Mouse (Mus musculus) lung, postnatal 0 days (tissue): ENCODE data around the gene Ddb1. TPM values are rescaled to one million over a fixed set of nuclear protein-coding genes. Genes with fewer than 3 reads are reported as not detected.
A peak's percentile ranks its signal among the peaks of the same experiment; 100 is the strongest.

Source experiments
- ATAC-seq: fragments of 200-750 bp; cut with Nextera tagmentation; 2 replicates; pipeline ENCODE4 v1.8.0; 2017; ENCODE audit warnings: moderate library complexity
- DNase-seq: peaks from one replicate; pipeline ENCODE4 v3.0.0-alpha.2; 2016; ENCODE audit warnings: low spot score
- H3K27ac ChIP-seq: fragments of 300-500 bp; sonication (generic); 2 replicates; pipeline ENCODE4 v1.5.1; 2014; ENCODE audit warnings: antibody characterized with exemption, mild to moderate bottlenecking, low read length, mixed read lengths
- H3K27me3 ChIP-seq: fragments of 300-500 bp; sonication (generic); replicated peaks from 2 replicates; pipeline ENCODE4 v1.6.1; 2014; ENCODE audit warnings: low read length, mixed read lengths; ENCODE audit not compliant: insufficient read depth
- H3K36me3 ChIP-seq: fragments of 300-500 bp; sonication (generic); 2 replicates; pipeline ENCODE4 v1.6.1; 2014; ENCODE audit warnings: low read length, mixed read lengths; ENCODE audit not compliant: insufficient read depth
- H3K4me1 ChIP-seq: fragments of 300-500 bp; sonication (generic); 2 replicates; pipeline ENCODE4 v1.6.1; 2014; ENCODE audit warnings: antibody characterized with exemption, low read depth, low read length, mixed read lengths; ENCODE audit not compliant: insufficient read depth
- H3K4me2 ChIP-seq: fragments of 300-500 bp; sonication (generic); replicated peaks from 2 replicates; pipeline ENCODE4 v1.6.1; 2014; ENCODE audit warnings: low read depth, mild to moderate bottlenecking, low read length, moderate library complexity, mixed read lengths
- H3K4me3 ChIP-seq: fragments of 300-500 bp; sonication (generic); 2 replicates; pipeline ENCODE4 v1.5.1; 2014; ENCODE audit warnings: low read depth, low read length
- H3K9ac ChIP-seq: fragments of 300-500 bp; sonication (generic); replicated peaks from 2 replicates; pipeline ENCODE4 v1.6.1; 2014; ENCODE audit warnings: low read depth, mild to moderate bottlenecking
- H3K9me3 ChIP-seq: fragments of 300-500 bp; sonication (generic); 2 replicates; pipeline ENCODE4 v1.6.1; 2016; ENCODE audit warnings: low read length, mixed read lengths
- CTCF ChIP-seq: IDR thresholded peaks from 2 replicates; pipeline ENCODE4 v1.5.1; 2016; ENCODE audit warnings: antibody characterized with exemption, mild to moderate bottlenecking
- EP300 ChIP-seq: IDR thresholded peaks from 2 replicates; pipeline ENCODE4 v1.6.1; 2016; ENCODE audit warnings: antibody characterized with exemption, mild to moderate bottlenecking, control low read depth
- WGBS: fragments of 180-500 bp; shearing (Covaris S2); extraction: QIAGEN DNeasy Blood & Tissue Kit; methylation state at CpG from one replicate; pipeline ENCODE4 v1.1.7; 2014; 5-methylcytosine and 5-hydroxymethylcytosine counted together
- polyA plus RNA-seq: library from polyadenylated mRNA; unstranded; fragments of >200 nt; fragmentation: Nextera tagmentation; extraction: Ambion mirVana; gene quantifications from 2 replicates; pipeline ENCODE4 v1.2.1, GENCODE M21; 2015

The Ddb1 gene
- polyA plus RNA-seq, 1 experiment from 2014 or later: 178 TPM

DNA sequence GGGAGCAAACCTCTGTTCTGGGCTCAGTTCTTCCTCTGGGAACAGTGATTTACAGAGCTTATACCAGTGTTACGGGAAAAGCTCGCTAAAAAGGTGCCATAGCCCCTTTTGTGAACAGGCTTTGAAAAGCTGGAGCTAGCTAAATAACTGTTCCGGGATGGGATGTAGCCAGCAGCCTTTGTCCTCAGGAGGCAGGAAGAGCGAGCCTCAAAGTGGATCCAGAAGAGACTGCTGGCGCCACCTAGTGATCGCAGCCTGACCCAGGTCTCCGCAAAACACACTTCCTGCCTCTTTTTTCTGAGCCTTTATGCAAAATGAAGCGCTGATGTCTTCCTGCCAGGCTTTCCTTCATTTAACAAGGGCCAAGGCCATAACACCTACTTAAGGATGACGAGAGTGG lies 2.3 kb upstream of the Ddb1 start:
- H3K9ac ChIP-seq: peak overlapping the region; percentile 35
- no peaks in the 10 kb centered on the region for H3K27me3 ChIP-seq
- peak overlapping the region; percentile 53 for H3K4me2 ChIP-seq
- H3K4me1 ChIP-seq: peaks cover 9% of the 10 kb centered on the region; the same call in 1 of the 2 replicates
- WGBS: 1% methylated on average over 9 of the region's 9 CpGs
- peak; percentile 96 for DNase-seq
- H3K4me3 ChIP-seq: peak overlapping the region; percentile 22
- ATAC-seq: peak; percentile 52
- peak overlapping the region; percentile 77 for H3K27ac ChIP-seq
- no peaks in the 10 kb centered on the region for H3K36me3 ChIP-seq
- no peaks in the 10 kb centered on the region for H3K9me3 ChIP-seq
- TF ChIP-seq CTCF (peak; percentile 91), EP300 (0 out of 2 replicates have a peak, but pooled peaks have one; percentile 23)

DNA sequence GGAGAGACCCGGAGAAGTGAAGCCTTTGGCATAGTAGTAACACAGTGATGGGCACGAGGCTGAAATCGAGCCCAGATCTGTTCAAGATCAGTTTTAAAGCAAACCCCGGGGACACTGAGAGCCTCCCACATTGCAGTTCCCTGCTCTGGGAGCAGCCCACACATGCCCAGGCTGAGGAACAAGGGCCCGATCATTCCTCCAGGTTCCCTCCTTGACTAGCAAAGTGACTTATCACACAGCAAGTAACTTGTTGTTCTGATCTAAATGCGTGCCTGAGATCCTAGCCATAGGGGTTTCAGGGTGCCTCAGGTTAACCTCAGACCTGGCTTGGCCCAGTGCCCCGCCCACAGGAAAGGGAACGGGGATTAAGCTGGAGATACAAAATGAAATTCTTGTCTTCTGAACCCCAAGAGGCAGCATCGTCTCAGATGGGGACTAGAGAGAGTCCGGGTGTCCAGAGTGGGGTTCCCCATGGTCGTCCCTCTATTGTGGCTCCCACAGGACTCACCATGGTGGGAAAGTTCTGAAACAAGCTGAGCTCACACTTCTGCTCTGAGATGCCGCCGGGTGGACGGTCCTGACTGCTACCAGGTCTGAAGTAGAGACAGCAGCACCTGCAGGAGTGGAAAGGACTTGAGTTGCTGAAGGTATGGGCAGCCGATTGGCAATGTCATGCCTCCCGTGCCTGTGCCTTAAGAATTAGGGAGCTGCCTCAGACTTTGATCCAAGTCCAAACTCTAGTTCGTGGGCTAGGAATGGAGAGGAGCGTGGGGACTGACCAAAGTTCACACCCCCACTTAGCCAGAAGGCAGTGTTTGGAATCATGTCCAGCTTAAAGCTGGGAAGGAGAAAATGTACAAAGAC lies 1.2 kb upstream of the Ddb1 start:
- 79% methylated on average over 18 of the region's 18 CpGs for WGBS
- ATAC-seq (no peak), DNase-seq (no peak)
- H3K4me1 ChIP-seq: peaks cover 9% of the 10 kb centered on the region; the same call in 1 of the 2 replicates
- TF ChIP-seq EP300 (no peak), CTCF (no peak)
- 0 out of 2 replicates have a peak overlapping the region, but pooled peaks have one; percentile 98 for H3K27ac ChIP-seq
- H3K27me3 ChIP-seq: no peaks in the 10 kb centered on the region
- H3K9me3 ChIP-seq: no peaks in the 10 kb centered on the region
- no peak overlapping the region for H3K9ac ChIP-seq
- peaks cover 8% of the 10 kb centered on the region; the same call in 1 of the 2 replicates for H3K36me3 ChIP-seq
- H3K4me2 ChIP-seq: no peak overlapping the region
- no peak overlapping the region for H3K4me3 ChIP-seq

DNA sequence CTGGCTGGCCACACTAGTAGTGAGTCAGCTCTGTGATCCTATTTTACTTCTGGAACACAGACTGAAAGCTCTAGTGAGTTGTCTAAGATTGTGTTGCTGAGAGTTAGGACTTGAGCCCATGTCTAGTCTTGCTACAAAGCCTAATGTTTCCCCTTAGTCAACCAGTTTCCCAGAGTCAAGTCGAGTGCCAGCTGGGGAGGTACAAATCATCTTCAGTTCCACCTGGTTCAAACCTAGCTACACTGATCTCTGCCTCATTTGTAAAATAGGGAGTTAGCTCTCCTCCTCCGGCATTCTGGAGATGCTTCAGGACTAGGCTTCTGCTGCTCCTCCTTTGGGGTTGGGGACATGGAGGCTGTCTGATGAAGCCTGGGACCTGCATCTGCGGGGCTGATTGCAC lies 593 bp upstream of the Ddb1 start:
- WGBS: 32% methylated on average over 3 of the region's 3 CpGs
- Histone ChIP-seq H3K4me1 (peaks cover 9% of the 10 kb centered on the region; the same call in 1 of the 2 replicates), H3K27me3 (no peaks in the 10 kb centered on the region), H3K27ac (peak overlapping the region; percentile 98), H3K4me2 (peak overlapping the region; percentile 68), H3K9me3 (no peaks in the 10 kb centered on the region), H3K4me3 (peak overlapping the region; percentile 93; the same call in 1 of the 2 replicates), H3K36me3 (peaks cover 11% of the 10 kb centered on the region; the same call in 1 of the 2 replicates), H3K9ac (no peak overlapping the region)
- no peak for TF ChIP-seq EP300
- DNase-seq: peak; percentile 19
- ATAC-seq: no peak

DNA sequence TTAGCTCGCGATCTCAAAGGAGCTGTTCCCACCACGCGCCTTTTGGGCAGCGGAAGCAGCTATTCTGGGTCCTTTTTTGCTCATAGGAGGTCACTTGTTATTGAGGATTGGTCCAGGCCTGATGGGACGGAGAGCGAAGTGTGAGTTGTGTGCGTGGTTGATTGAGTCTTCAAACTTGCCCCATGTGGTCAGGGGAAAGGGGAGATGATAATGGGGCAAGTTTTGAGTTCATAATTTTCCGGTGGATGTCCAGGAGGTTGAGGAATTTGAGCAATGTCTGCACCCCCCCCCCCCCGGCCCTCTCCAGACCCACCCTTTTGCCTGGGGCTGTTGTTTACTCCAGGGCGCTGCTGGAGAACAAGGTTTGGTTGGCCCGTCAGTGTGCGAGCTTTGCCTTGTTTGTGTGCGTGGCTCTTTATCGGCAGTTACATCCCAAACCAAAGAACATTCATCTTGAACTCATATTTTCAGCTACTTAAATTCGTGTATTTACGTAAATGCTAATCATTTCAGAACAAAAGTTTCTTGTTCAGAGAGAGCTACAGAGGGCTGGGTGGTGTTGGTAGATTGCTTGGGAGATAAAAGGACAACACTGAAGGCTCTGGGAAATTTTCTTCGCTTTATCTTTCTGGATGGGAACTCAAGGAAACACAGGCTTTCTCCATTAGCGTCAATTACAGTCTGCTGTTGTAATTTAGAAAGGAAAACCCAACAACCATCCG lies 935 bp downstream of the Ddb1 start:
- Histone ChIP-seq H3K4me1 (peaks cover 9% of the 10 kb centered on the region; the same call in 1 of the 2 replicates), H3K27ac (peak overlapping the region; percentile 98), H3K9me3 (no peaks in the 10 kb centered on the region), H3K4me2 (peak overlapping the region; percentile 68), H3K27me3 (no peaks in the 10 kb centered on the region), H3K36me3 (peaks cover 22% of the 10 kb centered on the region; the same call in 1 of the 2 replicates), H3K9ac (peak overlapping the region; percentile 90), H3K4me3 (peak overlapping the region; percentile 93)
- peak; percentile 65 for DNase-seq
- TF ChIP-seq EP300: no peak
- TF ChIP-seq CTCF: no peak
- WGBS: 3% methylated on average over 20 of the region's 20 CpGs
- peak; percentile 42 for ATAC-seq

DNA sequence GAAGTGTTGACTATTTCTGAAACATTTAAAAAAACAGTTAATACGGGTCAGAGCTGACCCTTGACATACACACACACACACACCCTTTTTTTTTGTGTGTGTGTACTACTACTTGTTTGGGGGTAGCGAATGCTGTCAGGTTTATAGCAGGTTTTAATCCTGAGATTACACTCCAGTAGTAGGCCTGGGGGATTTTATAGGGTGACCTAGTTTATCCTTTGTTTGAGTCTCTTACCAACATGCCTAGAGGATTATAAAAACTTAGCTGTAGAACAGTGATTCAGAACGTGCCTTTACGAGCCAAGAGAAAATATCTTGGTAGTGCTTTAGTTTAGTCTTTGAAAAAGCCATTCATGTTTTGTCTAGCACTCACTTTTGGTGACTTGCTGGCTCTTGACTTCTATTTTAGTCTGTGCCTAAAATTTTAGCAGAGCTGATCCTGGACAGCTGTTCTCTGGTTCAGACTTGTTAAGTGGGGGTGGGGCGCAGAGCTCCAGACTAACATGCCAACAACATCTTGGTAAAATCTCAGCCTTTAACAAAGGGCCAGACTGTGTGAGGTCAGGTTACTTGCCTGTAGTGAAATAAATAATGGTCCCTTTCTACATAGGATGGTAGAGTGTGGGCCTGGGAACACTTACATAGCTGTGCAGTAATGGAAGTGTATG lies 3.6 kb downstream of the Ddb1 start:
- Histone ChIP-seq H3K9me3 (no peaks in the 10 kb centered on the region), H3K27me3 (no peaks in the 10 kb centered on the region), H3K36me3 (peaks cover 43% of the 10 kb centered on the region; the same call in 1 of the 2 replicates), H3K4me1 (peaks cover 5% of the 10 kb centered on the region; the same call in 1 of the 2 replicates), H3K9ac (no peak overlapping the region), H3K27ac (no peak overlapping the region), H3K4me3 (no peak overlapping the region), H3K4me2 (no peak overlapping the region)
- DNase-seq: peak; percentile 12
- ATAC-seq: no peak
- no peak for TF ChIP-seq CTCF
- no peak for TF ChIP-seq EP300
- WGBS: 72% methylated on average over 5 of the region's 5 CpGs
